Mouse (Mus musculus): Measurements from ENCODE around the gene Gm9048. TPM values are rescaled to one million over a fixed set of nuclear protein-coding genes. Genes with fewer than 3 reads are reported as not detected.

Gene Gm9048
- not detected in 2 replicates for polyA plus RNA-seq (2015; fragmentation: Nextera tagmentation; extraction: Ambion mirVana)

DNA sequence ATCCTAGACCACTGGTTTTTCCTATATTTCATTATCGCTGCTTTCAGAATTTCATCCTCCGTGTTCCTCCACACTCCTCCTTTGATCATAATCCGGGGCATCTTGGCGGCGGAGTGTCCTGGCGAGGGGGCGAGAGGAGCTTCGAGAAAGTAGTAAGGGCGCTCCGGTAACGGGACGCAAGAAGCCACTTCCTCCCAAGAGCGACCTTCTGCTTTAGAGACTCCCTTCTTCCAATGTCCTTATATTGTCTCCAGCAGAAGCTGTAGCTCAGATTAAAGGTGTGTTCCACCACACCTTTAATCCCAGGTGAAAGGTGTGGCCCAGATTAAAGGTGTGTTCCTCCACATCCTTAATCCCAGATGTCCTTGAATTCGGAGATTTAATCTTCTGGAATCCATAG, at the start of gene Gm9048:
Gene Gm9048 (minus strand): TSS at position 101 of the 400 bp plus-strand sequence.

DNA sequence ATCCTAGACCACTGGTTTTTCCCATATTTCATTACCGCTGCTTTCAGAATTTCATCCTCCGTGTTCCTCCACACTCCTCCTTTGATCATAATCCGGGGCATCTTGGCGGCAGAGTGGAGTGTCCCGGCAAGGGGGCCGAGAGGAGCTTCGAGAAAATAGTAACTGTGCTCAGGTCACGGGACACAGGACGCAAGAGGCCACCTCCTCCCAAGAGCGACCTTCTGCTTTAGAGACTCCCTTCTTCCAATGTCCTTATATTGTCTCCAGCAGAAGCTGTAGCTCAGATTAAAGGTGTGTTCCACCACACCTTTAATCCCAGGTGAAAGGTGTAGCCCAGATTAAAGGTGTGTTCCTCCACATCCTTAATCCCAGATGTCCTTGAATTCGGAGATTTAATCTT, 5.5 kb upstream of the Gm9048 start, which contains the start of gene Gm9049:
Gene Gm9049 (minus strand): TSS at position 101 of the 400 bp plus-strand sequence.

DNA sequence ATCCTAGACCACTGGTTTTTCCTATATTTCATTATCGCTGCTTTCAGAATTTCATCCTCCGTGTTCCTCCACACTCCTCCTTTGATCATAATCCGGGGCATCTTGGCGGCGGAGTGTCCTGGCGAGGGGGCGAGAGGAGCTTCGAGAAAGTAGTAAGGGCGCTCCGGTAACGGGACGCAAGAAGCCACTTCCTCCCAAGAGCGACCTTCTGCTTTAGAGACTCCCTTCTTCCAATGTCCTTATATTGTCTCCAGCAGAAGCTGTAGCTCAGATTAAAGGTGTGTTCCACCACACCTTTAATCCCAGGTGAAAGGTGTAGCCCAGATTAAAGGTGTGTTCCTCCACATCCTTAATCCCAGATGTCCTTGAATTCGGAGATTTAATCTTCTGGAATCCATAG, 5.3 kb downstream of the Gm9048 start, which contains the start of gene Gm9046:
Gene Gm9046 (minus strand): TSS at position 101 of the 400 bp plus-strand sequence.

DNA sequence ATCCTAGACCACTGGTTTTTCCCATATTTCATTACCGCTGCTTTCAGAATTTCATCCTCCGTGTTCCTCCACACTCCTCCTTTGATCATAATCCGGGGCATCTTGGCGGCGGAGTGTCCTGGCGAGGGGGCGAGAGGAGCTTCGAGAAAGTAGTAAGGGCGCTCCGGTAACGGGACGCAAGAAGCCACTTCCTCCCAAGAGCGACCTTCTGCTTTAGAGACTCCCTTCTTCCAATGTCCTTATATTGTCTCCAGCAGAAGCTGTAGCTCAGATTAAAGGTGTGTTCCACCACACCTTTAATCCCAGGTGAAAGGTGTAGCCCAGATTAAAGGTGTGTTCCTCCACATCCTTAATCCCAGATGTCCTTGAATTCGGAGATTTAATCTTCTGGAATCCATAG, 10.7 kb downstream of the Gm9048 start, which contains the start of gene Gm9045:
Gene Gm9045 (minus strand): TSS at position 101 of the 400 bp plus-strand sequence.

DNA sequence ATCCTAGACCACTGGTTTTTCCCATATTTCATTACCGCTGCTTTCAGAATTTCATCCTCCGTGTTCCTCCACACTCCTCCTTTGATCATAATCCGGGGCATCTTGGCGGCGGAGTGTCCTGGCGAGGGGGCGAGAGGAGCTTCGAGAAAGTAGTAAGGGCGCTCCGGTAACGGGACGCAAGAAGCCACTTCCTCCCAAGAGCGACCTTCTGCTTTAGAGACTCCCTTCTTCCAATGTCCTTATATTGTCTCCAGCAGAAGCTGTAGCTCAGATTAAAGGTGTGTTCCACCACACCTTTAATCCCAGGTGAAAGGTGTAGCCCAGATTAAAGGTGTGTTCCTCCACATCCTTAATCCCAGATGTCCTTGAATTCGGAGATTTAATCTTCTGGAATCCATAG, 16.2 kb downstream of the Gm9048 start, which contains the start of gene Gm9044:
Gene Gm9044 (minus strand): TSS at position 101 of the 400 bp plus-strand sequence.

DNA sequence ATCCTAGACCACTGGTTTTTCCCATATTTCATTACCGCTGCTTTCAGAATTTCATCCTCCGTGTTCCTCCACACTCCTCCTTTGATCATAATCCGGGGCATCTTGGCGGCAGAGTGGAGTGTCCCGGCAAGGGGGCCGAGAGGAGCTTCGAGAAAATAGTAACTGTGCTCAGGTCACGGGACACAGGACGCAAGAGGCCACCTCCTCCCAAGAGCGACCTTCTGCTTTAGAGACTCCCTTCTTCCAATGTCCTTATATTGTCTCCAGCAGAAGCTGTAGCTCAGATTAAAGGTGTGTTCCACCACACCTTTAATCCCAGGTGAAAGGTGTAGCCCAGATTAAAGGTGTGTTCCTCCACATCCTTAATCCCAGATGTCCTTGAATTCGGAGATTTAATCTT, 21.6 kb downstream of the Gm9048 start, which contains the start of gene Gm9040:
Gene Gm9040 (minus strand): TSS at position 101 of the 400 bp plus-strand sequence.

Other genes starting within 250 kb of the Gm9048 start
- 9.6 and 10.1 TPM in 2 replicates for gene Mdm1, start 206.9 kb downstream of the Gm9048 start, polyA plus RNA-seq (2015; fragmentation: Nextera tagmentation; extraction: Ambion mirVana)
- not detected in 2 replicates for gene Il22, start 143.7 kb downstream of the Gm9048 start, polyA plus RNA-seq (2015; fragmentation: Nextera tagmentation; extraction: Ambion mirVana)
- gene Gm32717, start 107.9 kb downstream of the Gm9048 start, polyA plus RNA-seq (2015; fragmentation: Nextera tagmentation; extraction: Ambion mirVana) = not detected in 2 replicates
- gene Gm32802, start 90.0 kb downstream of the Gm9048 start, polyA plus RNA-seq (2015; fragmentation: Nextera tagmentation; extraction: Ambion mirVana) = not detected in 2 replicates
- gene Iltifb, start 53.6 kb downstream of the Gm9048 start, polyA plus RNA-seq (2015; fragmentation: Nextera tagmentation; extraction: Ambion mirVana) = not detected in 2 replicates
- gene Gm9040, start 21.7 kb downstream of the Gm9048 start, polyA plus RNA-seq (2015; fragmentation: Nextera tagmentation; extraction: Ambion mirVana) = not detected in 2 replicates
- gene Gm9044, start 16.3 kb downstream of the Gm9048 start, polyA plus RNA-seq (2015; fragmentation: Nextera tagmentation; extraction: Ambion mirVana) = not detected in 2 replicates
- 0.12 TPM in 1 of 2 replicates, not detected in the other for gene Gm9045, start 10.8 kb downstream of the Gm9048 start, polyA plus RNA-seq (2015; fragmentation: Nextera tagmentation; extraction: Ambion mirVana)
- gene Gm9046, start 5.4 kb downstream of the Gm9048 start, polyA plus RNA-seq (2015; fragmentation: Nextera tagmentation; extraction: Ambion mirVana) = not detected in 2 replicates
- gene Gm9049, start 5.4 kb upstream of the Gm9048 start, polyA plus RNA-seq (2015; fragmentation: Nextera tagmentation; extraction: Ambion mirVana) = 0.12 TPM in 1 of 2 replicates, not detected in the other
- 0.19 and 0.59 TPM in 2 replicates for gene Ifng, start 92.4 kb upstream of the Gm9048 start, polyA plus RNA-seq (2015; fragmentation: Nextera tagmentation; extraction: Ambion mirVana)

Data from spleen, postnatal 0 days (tissue).